Mouse (Mus musculus) cerebellum, adult 9-10 months (tissue): ENCODE data around the gene Chrm2.
A peak's percentile ranks its signal among the peaks of the same experiment; 100 is the strongest.

Experiments used
- DNase-seq: peaks from one replicate; pipeline ENCODE4 v3.0.0; 2022

The Chrm2 gene

DNA sequence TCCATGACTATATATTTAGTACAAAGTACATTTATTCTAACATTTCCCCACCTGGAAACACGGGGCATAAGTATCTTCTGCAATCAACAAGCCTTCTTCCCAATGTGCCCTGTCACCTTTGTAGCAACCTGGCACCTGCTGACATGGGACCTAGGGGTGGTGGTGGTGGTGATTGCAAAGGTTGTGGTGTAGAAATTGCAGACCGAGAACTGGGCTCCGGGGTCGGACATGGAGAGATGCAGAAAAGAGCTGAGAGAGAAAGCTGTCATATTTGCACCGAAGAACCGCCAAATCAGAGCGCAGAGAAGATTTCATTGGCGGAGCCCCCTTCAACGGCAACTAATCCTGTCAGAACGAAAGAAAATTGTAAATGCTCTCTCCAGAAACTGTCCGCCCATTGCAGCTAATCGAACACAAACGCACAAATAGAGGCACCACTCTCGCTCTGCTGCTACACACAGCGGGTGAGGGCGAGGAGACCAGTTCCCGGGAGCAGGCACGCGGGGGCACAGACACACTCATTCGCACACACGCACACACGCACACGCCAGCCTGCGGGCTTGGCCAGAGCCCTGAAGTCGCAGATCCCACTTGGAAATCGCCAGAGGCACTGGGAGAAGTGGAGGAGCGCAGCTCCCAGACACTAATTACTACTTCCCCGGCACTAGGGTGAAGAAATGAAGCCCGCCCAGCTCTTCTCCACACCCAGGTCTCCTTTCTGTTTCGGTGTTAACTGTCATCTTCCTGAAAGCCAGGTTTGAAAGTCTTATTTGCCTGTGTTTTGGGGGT lies at the start of gene Chrm2:
Gene Chrm2, plus strand, starts transcription at position 473 of the 789 bp plus-strand sequence.
- no peak for DNase-seq

DNA sequence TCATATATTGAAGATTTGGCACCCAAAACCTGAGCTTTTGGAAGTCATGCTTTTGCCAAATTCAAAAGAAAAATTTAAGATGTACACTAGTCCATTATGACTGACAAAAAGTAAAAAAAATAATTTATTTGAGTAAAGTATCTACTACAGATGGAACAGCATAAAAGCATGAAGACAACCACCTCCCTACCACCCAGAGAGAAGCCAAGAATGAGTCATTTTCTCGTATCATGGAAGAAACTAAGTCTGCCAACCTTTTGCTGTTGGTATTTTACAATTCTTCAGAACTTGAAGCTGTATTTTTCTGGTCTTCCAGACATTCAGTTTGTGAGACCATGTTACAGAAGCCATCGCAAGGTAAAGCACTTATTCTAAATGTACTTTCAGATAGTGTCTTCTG lies 13.9 kb upstream of the Chrm2 start:
- no peak for DNase-seq

GRCm38 (mm10) chr6:36377936-36378335 lies 9.9 kb upstream of the Chrm2 start:
- no peak for DNase-seq

GRCm38 (mm10) chr6:36384102-36384501 lies 3.8 kb upstream of the Chrm2 start:
- DNase-seq: no peak

- no peak for DNase-seq
Measured at GRCm38 (mm10) chr6:36388401-36389259, 746 bp downstream of the Chrm2 start.

- DNase-seq: no peak
Measured at GRCm38 (mm10) chr6:36389260-36389965, 1.5 kb downstream of the Chrm2 start.

DNA sequence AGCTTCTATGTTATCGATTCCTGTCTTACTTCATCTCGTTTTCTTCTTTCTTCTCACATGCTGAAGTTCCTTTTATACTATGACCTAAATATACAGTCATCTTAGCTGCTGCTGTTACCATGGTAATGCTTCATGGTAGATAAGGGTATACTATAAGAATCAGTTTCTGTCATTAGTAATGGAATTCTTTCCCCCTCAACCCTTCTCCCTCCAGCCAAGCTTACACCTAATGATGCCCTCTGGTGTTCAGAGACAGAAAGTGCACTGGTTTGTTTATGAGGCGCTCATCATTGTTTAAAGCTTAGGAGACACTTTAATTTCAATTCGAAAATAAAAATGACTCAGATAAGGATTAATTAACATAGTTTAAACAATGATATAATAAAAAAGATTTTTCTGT lies 5.8 kb downstream of the Chrm2 start:
- peak; percentile 14 for DNase-seq

DNA sequence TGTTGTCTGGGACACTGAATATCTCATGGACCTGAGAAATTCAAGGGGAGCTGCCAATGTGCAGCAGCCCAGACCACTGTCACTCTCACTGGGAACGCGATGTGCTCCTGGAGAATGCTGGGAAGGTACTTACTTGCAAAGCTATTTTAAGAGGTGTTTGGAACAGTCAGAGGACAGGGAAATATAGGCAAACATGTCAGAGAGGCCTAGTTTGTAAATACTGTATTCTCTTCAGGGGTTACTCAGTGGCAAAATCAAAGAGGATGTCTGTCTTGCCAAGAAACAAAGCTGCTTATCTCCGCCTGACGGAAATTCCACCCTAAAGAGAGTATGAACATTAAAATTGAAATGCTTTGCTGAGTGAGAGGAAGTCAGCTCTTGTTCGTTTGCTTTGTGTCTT lies 17.3 kb downstream of the Chrm2 start:
- DNase-seq: no peak

DNA sequence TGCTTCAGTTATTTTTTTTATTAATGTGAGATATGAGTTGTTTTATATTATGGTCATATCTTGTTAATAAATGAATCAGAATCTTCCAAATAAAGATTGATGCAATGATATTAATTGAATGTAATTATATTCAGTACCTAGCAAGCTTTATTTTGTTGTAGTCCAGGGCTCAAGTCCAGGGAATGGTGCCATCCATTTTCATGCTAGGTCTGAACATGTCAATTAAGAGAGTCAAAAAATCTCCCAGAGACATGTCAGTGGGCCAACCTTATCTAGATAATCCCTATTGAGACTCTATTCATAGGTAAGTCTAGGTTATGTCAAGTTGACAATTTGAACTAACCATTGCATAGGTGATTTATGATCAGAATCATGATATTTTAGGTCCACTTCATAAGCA lies 21.1 kb downstream of the Chrm2 start:
- DNase-seq: no peak

GRCm38 (mm10) chr6:36410057-36410456 lies 22.2 kb downstream of the Chrm2 start:
- no peak for DNase-seq

DNA sequence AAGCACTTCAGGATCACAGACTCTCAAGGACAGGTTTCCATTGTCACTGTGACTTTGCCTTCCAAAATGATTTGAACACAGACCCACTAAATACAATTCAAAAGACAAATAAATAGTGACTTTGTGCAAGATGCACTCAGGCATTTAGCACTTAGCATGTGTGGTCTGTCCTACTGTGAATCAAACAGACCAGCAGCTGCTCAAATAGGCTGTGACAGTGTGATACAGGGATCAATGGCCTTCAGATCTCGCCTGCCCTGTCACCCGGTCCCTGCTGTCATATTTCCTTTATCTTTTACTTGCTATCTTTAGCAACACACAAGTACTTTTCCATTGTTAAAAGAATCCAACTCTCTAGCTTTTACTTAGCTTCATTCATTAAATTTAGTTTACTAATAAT lies 31.8 kb downstream of the Chrm2 start:
- no peak for DNase-seq

GRCm38 (mm10) chr6:36437964-36438363 lies 50.1 kb downstream of the Chrm2 start:
- no peak for DNase-seq

- DNase-seq: no peak
Measured at GRCm38 (mm10) chr6:36439218-36439617, 51.3 kb downstream of the Chrm2 start.

DNA sequence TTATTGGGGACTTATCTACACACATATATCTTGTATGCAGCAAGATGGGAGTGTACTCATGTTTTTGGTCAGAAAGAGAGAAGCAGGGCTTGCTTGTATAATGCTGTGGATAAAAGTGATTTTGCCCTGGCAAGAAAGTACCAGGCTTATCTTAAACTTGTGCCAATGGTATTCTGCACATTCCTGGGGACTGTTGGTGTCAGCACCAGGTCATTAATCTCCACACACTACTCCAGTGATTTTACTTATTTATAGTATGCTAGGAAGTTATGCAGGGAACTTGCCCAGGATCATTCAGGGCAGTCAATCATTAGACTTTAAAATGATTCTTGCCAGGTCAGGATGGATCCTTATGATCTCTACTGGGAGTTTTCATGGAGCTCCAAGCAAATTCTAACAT lies 63.6 kb downstream of the Chrm2 start:
- no peak for DNase-seq

DNA sequence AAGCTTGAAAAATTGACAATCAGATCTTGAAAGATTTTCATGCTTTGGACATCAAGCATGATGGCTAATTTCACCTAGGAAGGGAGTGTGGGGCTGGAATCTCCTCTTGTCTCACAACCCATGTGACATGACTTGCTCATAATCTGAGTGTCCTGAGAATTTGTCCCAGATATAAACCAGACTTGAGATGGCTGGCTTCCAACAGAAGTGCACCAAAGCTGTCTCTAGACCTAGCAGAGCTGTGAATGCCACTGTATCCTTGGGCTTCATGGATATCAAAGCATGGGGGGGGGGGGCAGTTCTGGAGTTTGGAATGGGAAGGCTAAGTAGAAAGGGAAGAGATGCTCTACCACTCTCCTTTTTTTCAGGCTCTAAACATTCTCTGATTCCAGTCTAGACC lies 67.2 kb downstream of the Chrm2 start:
- DNase-seq: no peak

GRCm38 (mm10) chr6:36457015-36457414 lies 69.1 kb downstream of the Chrm2 start:
- DNase-seq: no peak

DNA sequence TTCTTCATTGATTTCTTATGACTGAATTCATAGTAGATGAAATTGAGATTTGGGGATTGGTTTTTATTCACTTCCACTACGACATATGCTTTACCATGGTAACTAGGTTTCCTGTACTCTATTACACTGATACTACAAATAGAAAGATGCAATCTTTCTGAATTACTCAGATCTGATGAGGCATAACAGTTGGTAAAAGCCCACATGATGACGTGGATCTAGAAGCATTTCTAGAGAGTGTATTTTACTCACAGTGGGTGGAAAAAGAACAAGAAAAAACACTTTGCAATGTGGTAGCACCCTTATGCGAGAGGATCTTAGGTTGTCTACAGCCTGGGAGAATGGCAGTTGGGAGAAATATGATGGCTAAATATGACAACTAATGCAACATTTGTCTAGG lies 76.1 kb downstream of the Chrm2 start:
- no peak for DNase-seq

DNA sequence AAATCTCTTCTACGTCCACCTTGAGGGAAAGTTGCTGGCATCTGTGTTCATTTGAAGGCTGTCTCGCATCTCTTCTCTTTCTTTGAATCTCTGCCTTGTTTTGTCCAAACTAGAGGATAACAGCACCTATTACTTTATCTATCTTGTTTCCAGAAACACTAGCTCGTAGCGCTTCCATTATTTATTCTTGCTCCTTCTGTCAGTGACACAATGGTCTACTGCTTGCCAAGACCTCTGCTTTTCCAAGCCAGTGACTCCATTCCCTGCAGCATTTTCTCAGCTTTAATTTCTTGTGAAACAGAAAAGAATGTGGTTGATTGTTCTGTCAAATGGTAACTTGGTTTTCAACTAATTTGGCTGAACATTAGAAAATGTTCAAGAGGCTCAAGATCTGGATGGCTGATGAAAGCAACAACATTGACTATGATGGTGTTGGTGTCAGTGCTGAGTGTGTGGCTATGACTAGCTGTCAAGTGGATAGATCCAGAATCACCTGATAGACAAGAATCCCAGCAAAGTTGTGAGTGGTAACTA lies 96.3 kb downstream of the Chrm2 start:
- DNase-seq: no peak

DNA sequence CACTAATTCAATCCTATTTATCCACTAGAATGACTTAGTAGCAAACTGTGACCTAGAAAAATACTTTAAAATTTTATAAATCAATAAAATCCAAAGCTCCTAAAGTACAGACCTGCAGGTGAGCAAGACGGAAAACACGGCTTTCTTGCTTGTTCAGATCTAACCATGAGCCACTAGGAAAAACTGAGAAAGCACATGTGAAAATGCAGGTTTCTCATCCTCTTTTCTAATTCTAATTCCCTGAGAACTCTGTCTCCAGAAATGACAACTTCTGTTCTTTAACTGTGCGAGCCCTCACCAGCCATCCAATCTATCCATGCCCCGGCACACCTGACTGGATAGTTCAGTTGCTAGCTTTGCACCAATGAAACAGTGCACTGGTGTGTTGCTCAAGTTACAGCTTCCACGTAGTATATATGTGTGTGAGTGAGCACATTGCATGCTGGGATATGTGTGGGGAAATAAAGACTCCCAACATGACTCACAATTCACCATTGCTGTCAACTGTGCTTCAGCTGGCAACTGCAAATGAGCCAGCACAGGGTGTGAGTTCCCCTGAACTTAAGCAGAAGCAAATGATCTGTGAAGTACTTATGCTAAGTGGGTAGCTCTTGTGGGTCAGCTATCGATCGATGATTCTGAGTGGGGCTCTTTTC lies 119.3 kb downstream of the Chrm2 start:
- DNase-seq: no peak

- DNase-seq: no peak
Measured at GRCm38 (mm10) chr6:36507946-36508345, 120.1 kb downstream of the Chrm2 start.

- DNase-seq: no peak
Measured at GRCm38 (mm10) chr6:36508469-36508868, 120.6 kb downstream of the Chrm2 start.

- DNase-seq: no peak
Measured at GRCm38 (mm10) chr6:36516508-36516907, 128.6 kb downstream of the Chrm2 start.

- DNase-seq: no peak
Measured at GRCm38 (mm10) chr6:36517242-36517641, 129.4 kb downstream of the Chrm2 start.
